Mouse (Mus musculus) forebrain, embryonic 14.5 days (tissue): ENCODE measurements at regions not wholly inside any gene's neighbourhood (a gene's known extent, or its start where the extent isn't known, plus 50 kb on each side); places are given as distances from the start of the nearest gene placed in this dataset.
A peak's percentile ranks its signal among the peaks of the same experiment; 100 is the strongest.

ENCODE experiments used
- ATAC-seq: fragments of 200-750 bp; cut with Nextera tagmentation; 2 replicates; pipeline ENCODE4 v1.8.0; 2017; ENCODE audit warnings: mild to moderate bottlenecking, moderate library complexity
- DNase-seq: peaks from one replicate; pipeline ENCODE4 v3.0.0-alpha.2; 2015; ENCODE audit warnings: low spot score
- H3K27ac ChIP-seq: fragments of 300-500 bp; sonication (generic); 2 replicates; pipeline ENCODE4 v1.5.1; 2014; ENCODE audit warnings: low read depth, mild to moderate bottlenecking, control low read depth, low read length, moderate library complexity
- H3K27me3 ChIP-seq: fragments of 300-500 bp; sonication (generic); replicated peaks from 2 replicates; pipeline ENCODE4 v1.6.1; 2014; ENCODE audit warnings: low read length, control low read depth, mixed read lengths; ENCODE audit not compliant: control insufficient read depth, insufficient read depth
- H3K36me3 ChIP-seq: fragments of 300-500 bp; sonication (generic); 2 replicates; pipeline ENCODE4 v1.6.1; 2014; ENCODE audit warnings: low read length, control low read depth; ENCODE audit not compliant: control insufficient read depth, insufficient read depth
- H3K4me1 ChIP-seq: fragments of 300-500 bp; sonication (generic); 2 replicates; pipeline ENCODE4 v1.6.1; 2014; ENCODE audit warnings: antibody characterized with exemption, low read length, control low read depth; ENCODE audit not compliant: control insufficient read depth, insufficient read depth
- H3K4me2 ChIP-seq: fragments of 300-500 bp; sonication (generic); 2 replicates; pipeline ENCODE4 v1.6.1; 2014; ENCODE audit warnings: mild to moderate bottlenecking, control low read depth, low read length
- H3K4me3 ChIP-seq: fragments of 300-500 bp; sonication (generic); 2 replicates; pipeline ENCODE4 v1.5.1; 2014; ENCODE audit warnings: low read depth, low read length, control low read depth
- H3K9ac ChIP-seq: fragments of 300-500 bp; sonication (generic); 2 replicates; pipeline ENCODE4 v1.6.1; 2014; ENCODE audit warnings: mild to moderate bottlenecking, low read length, control low read depth, moderate library complexity
- H3K9me3 ChIP-seq: fragments of 300-500 bp; sonication (generic); replicated peaks from 2 replicates; pipeline ENCODE4 v1.6.1; 2016; ENCODE audit warnings: low read length, control low read depth, mixed read lengths; ENCODE audit not compliant: control insufficient read depth
- WGBS: fragments of 180-500 bp; shearing (Covaris S2); extraction: QIAGEN DNeasy Blood & Tissue Kit; methylation state at CpG from one replicate; pipeline ENCODE4 v1.1.7; 2014; 5-methylcytosine and 5-hydroxymethylcytosine counted together

DNA sequence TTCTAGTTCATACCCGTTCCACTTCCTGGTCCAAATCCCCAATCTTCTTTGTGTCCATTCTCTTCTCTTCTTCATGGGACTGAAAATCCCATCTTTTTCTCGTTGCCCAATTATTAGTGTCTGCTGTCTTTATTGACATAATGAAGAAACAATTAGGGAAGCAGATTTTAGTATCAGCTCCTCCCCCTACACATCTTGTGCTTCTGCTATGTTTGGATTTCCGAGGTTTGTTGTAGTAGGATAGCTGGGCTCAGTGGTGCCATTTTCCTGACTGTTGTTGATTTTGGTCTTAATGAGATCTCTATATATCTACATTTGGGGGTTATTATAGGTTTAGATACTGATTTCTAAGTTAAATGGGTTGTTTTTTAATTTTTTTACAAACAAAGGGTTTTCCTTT, 849.5 kb downstream of the Brinp3 start:
- Histone ChIP-seq H3K36me3 (no peaks in the 10 kb centered on the region), H3K4me1 (no peaks in the 10 kb centered on the region), H3K9ac (no peak overlapping the region), H3K9me3 (no peaks in the 10 kb centered on the region), H3K27ac (peak overlapping the region; percentile 17; the same call in 1 of the 2 replicates), H3K4me2 (no peak overlapping the region), H3K4me3 (no peak overlapping the region), H3K27me3 (no peaks in the 10 kb centered on the region)
- DNase-seq = peak; percentile 34
- peak; percentile 47; the same call in 1 of the 2 replicates for ATAC-seq
- 70% methylated on average over 3 of the region's 3 CpGs for WGBS
